Mouse (Mus musculus): ENCODE results near the gene Arfip2. TPM values are rescaled to one million over a fixed set of nuclear protein-coding genes. Genes with fewer than 3 reads are reported as not detected.

Gene Arfip2
- total and polyA plus RNA-seq, 3 experiments: 78.4 to 108 TPM; not detected in 1

DNA sequence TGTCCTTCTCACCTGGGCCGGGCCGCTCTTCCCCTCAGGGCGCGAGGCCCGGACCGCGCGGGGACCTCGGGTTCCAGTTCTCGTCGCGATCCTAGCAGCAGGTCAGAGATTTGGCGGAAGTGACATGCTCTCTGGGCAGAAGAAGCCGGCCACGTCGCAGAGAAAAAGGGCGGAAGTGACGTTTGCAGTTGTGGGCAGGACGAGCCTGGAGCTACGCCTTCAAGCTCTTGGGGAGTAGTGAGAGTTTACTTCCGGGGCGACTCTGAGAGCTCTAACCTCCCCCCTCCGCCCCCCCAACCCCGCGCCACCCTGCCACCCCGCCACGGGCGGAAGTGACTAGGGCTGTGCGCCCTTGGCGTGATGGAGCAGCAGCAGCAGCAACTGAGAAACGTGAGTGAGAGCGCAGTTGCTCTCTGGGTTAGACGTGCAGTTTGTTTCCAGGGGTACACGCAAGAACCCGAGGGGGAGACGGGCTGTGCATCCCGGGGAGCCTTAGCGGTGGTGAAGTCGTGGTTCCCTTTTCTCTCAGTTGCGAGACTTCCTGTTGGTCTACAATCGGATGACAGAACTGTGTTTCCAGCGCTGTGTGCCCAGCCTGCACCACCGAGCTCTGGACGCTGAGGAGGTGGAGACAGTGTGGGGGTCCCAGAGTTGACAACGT is at the start of gene Arfip2, which contains the start of gene Gm45799 (continued):
- peak; percentile 6; the same call in 1 of the 2 replicates for TF ChIP-seq USF1 (IDR thresholded peaks at IDR 0.05; ENCODE audit: low read depth, low read length)
- TF ChIP-seq ZNF384 (IDR thresholded peaks at IDR 0.05; ENCODE audit: low read depth, low read length): no peak

DNA sequence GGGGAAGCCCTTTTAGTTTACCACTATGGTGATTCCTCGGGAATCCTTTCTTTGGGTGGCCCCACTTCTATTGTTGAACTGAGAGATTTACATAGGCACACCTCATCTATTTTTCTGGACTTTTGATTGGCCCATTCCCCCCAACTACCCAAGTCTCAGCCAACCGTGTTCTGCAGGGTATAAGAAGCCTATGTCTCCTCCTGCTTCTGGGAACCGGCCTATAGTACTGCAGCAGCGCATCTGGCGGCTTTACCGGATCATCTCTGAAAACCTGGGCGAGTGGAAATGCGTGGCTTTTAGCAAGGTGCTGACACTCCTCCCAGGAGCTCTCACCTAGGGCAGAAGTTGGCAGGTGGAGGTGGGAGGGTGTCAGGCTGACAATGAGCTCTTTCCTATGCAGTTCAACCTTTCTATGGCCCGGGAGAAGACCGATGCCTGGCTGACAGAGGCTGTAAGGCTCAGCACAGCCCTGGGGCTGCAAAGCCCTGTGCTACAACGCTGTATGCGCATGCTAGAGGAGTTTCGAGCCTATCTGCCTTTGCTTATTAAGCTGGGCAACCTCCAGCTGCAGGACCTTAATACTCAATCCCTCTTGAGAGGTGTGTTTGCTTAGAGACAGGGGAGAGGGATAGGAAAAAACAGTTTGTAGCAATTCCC is 45.5 kb upstream of the Arfip2 start:
- TF ChIP-seq BHLHE40 (IDR thresholded peaks at IDR 0.05; ENCODE audit: borderline replicate concordance, low read depth, low read length) (no peak), CHD1 (IDR thresholded peaks at IDR 0.05; ENCODE audit: low read depth, low read length) (no peak), HCFC1 (IDR thresholded peaks at IDR 0.05; ENCODE audit: low read depth, low read length) (no peak), KAT2A (conservative IDR thresholded peaks at IDR 0.05; ENCODE audit: low read depth, low read length) (no peak), ZC3H11A (IDR thresholded peaks at IDR 0.05; ENCODE audit: low read depth, low read length) (no peak), ZMIZ1 (IDR thresholded peaks at IDR 0.05; ENCODE audit: low read depth, low read length) (no peak)
- H3K79me2 ChIP-seq (ENCODE audit: control insufficient read depth, insufficient read depth, low read length, poor library complexity): no peaks in the 10 kb centered on the region
- no peak overlapping the region for H3K4me3 ChIP-seq (ENCODE audit: control insufficient read depth in 1 of 2, insufficient read depth in 1 of 2, low read depth in 2 of 2, low read length in 2 of 2)
- peaks cover 0 to 1% of the 10 kb centered on the region in 2 experiments; a peak in 2 of 4 replicates for H3K36me3 ChIP-seq (ENCODE audit: control insufficient read depth in 1 of 2, insufficient read depth in 2 of 2, low read length in 2 of 2)
- H3K9me3 ChIP-seq (replicated peaks; ENCODE audit: insufficient read depth, low read length): no peaks in the 10 kb centered on the region
- H3K9ac ChIP-seq (ENCODE audit: control insufficient read depth, low read depth, low read length, poor library complexity, severe bottlenecking): no peak overlapping the region
- peaks cover 0 to 5% of the 10 kb centered on the region in 2 experiments; a peak in 1 of 4 replicates for H3K4me1 ChIP-seq (ENCODE audit: control insufficient read depth in 1 of 2, insufficient read depth in 2 of 2, low read length in 2 of 2)
- no peak for DNase-seq (ENCODE audit: low read depth, low spot score)
- H3K27me3 ChIP-seq (ENCODE audit: control insufficient read depth in 1 of 2, insufficient read depth in 2 of 2, low read length in 2 of 2): no peaks in the 10 kb centered on the region
- no peak overlapping the region for H3K27ac ChIP-seq (ENCODE audit: control insufficient read depth, low read depth, low read length)

DNA sequence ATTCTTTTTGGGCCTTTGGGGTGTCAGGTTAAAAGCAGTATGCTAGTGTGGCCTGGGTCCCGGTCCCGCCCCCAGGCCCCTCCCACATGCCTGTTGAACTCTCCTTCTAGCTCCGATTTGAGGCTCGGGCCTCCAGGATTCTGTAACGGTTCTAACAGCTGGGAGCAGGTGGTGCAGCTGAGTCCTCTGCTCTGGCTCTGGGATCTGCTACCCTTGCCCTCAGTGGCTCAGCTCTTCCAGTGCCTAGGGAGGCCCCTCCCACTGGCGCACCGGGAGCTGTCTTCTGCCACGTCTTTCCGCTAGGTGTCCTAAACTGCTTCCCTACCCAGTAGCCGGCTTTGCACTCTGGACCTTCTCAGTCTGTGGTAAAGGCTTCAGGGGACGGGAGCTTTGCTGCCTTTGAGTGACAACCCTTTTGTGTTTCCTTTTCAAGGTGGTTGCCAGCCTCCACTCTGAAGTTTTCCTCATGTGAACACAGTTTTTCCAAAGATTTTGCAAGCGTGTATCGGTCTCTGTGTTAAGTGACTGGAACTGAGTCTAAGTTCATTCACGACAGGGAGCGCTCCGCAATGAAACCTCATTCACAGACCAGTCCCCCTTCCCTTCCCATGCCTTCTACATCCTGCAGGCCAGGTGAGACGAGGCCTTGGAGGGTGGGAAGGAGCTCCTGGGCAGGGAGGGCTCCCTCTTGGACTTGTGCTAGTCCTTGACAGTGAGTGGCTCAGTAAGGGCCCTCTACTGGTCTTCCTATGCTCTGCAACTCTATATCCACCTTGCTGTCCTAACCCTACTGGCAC is 10.6 kb upstream of the Arfip2 start, which contains the start of gene Dnhd1:
TSS of gene Dnhd1 (plus strand) at position 189 of the 797 bp plus-strand sequence.
- no peaks in the 10 kb centered on the region for H3K79me2 ChIP-seq (ENCODE audit: control insufficient read depth, insufficient read depth, low read length, poor library complexity)
- H3K4me1 ChIP-seq (ENCODE audit: control insufficient read depth in 1 of 2, insufficient read depth in 2 of 2, low read length in 2 of 2): no peaks in the 10 kb centered on the region
- peak; percentile 57 for DNase-seq (ENCODE audit: low read depth, low spot score)
- no peaks in the 10 kb centered on the region for H3K9me3 ChIP-seq (replicated peaks; ENCODE audit: insufficient read depth, low read length)
- no peak within 1 kb of the TSS for H3K4me3 ChIP-seq (ENCODE audit: control insufficient read depth in 1 of 2, insufficient read depth in 1 of 2, low read depth in 2 of 2, low read length in 2 of 2)
- TF ChIP-seq MYB (IDR thresholded peaks at IDR 0.05; ENCODE audit: low read depth, low read length) (no peak), ZC3H11A (IDR thresholded peaks at IDR 0.05; ENCODE audit: low read depth, low read length) (no peak), BHLHE40 (IDR thresholded peaks at IDR 0.05; ENCODE audit: borderline replicate concordance, low read depth, low read length) (no peak), CTCF (IDR thresholded peaks at IDR 0.05 in 2 of 3, conservative IDR thresholded peaks at IDR 0.05 in 1 of 3; ENCODE audit: control insufficient read depth in 1 of 3, insufficient read depth in 1 of 3, low read depth in 2 of 3, low read length in 3 of 3, poor library complexity in 1 of 3, severe bottlenecking in 1 of 3) (peak; percentile 36 to 52 (median 42)), SMC3 (IDR thresholded peaks at IDR 0.05; ENCODE audit: low read depth, low read length) (peak; percentile 48)
- no peaks in the 10 kb centered on the region for H3K27me3 ChIP-seq (ENCODE audit: control insufficient read depth in 1 of 2, insufficient read depth in 2 of 2, low read length in 2 of 2)
- H3K36me3 ChIP-seq (ENCODE audit: control insufficient read depth in 1 of 2, insufficient read depth in 2 of 2, low read length in 2 of 2): no peaks in the 10 kb centered on the region; a peak in 1 of 4 replicates
- H3K9ac ChIP-seq (ENCODE audit: control insufficient read depth, low read depth, low read length, poor library complexity, severe bottlenecking): no peak within 1 kb of the TSS
- no peak within 1 kb of the TSS for H3K27ac ChIP-seq (ENCODE audit: control insufficient read depth, low read depth, low read length)

Measured in MEL (cell line).